Mouse (Mus musculus) stomach, embryonic 14.5 days (tissue): ENCODE measurements at regions not wholly inside any gene's neighbourhood (a gene's known extent, or its start where the extent isn't known, plus 50 kb on each side); places are given as distances from the start of the nearest gene placed in this dataset.

ENCODE experiments used
- ATAC-seq: fragments of 200-750 bp; cut with Nextera tagmentation; 2 replicates; pipeline ENCODE4 v1.8.0; 2017; ENCODE audit warnings: low read depth, moderate TSS enrichment; ENCODE audit not compliant: insufficient number of reproducible peaks, insufficient read depth, low FRiP score
- H3K27ac ChIP-seq: fragments of 300-500 bp; sonication (generic); 2 replicates; pipeline ENCODE4 v1.5.1; 2014; ENCODE audit warnings: mild to moderate bottlenecking, low read length, moderate library complexity, mixed read lengths
- H3K27me3 ChIP-seq: fragments of 300-500 bp; sonication (generic); 2 replicates; pipeline ENCODE4 v1.6.1; 2014; ENCODE audit warnings: low read length, control low read depth, mixed read lengths; ENCODE audit not compliant: control insufficient read depth, insufficient read depth
- H3K36me3 ChIP-seq: fragments of 300-500 bp; sonication (generic); 2 replicates; pipeline ENCODE4 v1.6.1; 2014; ENCODE audit warnings: mild to moderate bottlenecking, control low read depth, low read length, moderate library complexity, mixed read lengths; ENCODE audit not compliant: control insufficient read depth, insufficient read depth
- H3K4me1 ChIP-seq: fragments of 300-500 bp; sonication (generic); 2 replicates; pipeline ENCODE4 v1.6.1; 2014; ENCODE audit warnings: low read length, control low read depth, mixed read lengths; ENCODE audit not compliant: control insufficient read depth, insufficient read depth
- H3K4me2 ChIP-seq: fragments of 300-500 bp; sonication (generic); replicated peaks from 2 replicates; pipeline ENCODE4 v1.6.1; 2014; ENCODE audit warnings: low read depth, low read length, control low read depth
- H3K4me3 ChIP-seq: fragments of 300-500 bp; sonication (generic); 2 replicates; pipeline ENCODE4 v1.5.1; 2014; ENCODE audit warnings: low read depth, low read length, control low read depth
- H3K9ac ChIP-seq: fragments of 300-500 bp; sonication (generic); replicated peaks from 2 replicates; pipeline ENCODE4 v1.6.1; 2014; ENCODE audit warnings: low read depth, mild to moderate bottlenecking, control low read depth, low read length, moderate library complexity, mixed read lengths
- H3K9me3 ChIP-seq: fragments of 300-500 bp; sonication (generic); 2 replicates; pipeline ENCODE4 v1.6.1; 2016; ENCODE audit warnings: low read depth, low read length, control low read depth; ENCODE audit not compliant: control insufficient read depth
- WGBS: fragments of 180-500 bp; shearing (Covaris S2); extraction: QIAGEN DNeasy Blood & Tissue Kit; methylation state at CpG from one replicate; pipeline ENCODE4 v1.1.7; 2014; 5-methylcytosine and 5-hydroxymethylcytosine counted together

- Histone ChIP-seq H3K9me3 (no peaks in the 10 kb centered on the region), H3K9ac (no peak overlapping the region), H3K4me3 (no peak overlapping the region), H3K27me3 (no peaks in the 10 kb centered on the region), H3K36me3 (no peaks in the 10 kb centered on the region), H3K4me1 (no peaks in the 10 kb centered on the region), H3K27ac (peak overlapping the region; percentile 22; the same call in 1 of the 2 replicates), H3K4me2 (no peak overlapping the region)
- WGBS: 70% methylated on average over 15 of the region's 15 CpGs
- no peak for ATAC-seq
Observed at GRCm38 (mm10) chr8:25306769-25307491, 482.8 kb upstream of the Adam5 start.
